Mouse (Mus musculus) liver, postnatal 0 days (tissue): ENCODE results near the gene Limd2. TPM values are rescaled to one million over a fixed set of nuclear protein-coding genes. Genes with fewer than 3 reads are reported as not detected.

Experiments used
- ATAC-seq: fragments of 200-750 bp; cut with Nextera tagmentation; 2 replicates; pipeline ENCODE4 v1.8.0; 2017; ENCODE audit warnings: mild to moderate bottlenecking, moderate library complexity
- DNase-seq: peaks from one replicate; pipeline ENCODE4 v3.0.0-alpha.2; 2016
- H3K27ac ChIP-seq: fragments of 300-500 bp; sonication (generic); 2 replicates; pipeline ENCODE4 v1.5.1; 2014; ENCODE audit warnings: antibody characterized with exemption, moderate library complexity, mild to moderate bottlenecking, low read depth
- H3K27me3 ChIP-seq: fragments of 300-500 bp; sonication (generic); 2 replicates; pipeline ENCODE4 v1.6.1; 2014; ENCODE audit warnings: low read length, control low read depth, mixed read lengths; ENCODE audit not compliant: insufficient read depth
- H3K36me3 ChIP-seq: fragments of 300-500 bp; sonication (generic); replicated peaks from 2 replicates; pipeline ENCODE4 v1.6.1; 2014; ENCODE audit warnings: mild to moderate bottlenecking, control low read depth, low read length, moderate library complexity, mixed read lengths; ENCODE audit not compliant: insufficient read depth
- H3K4me1 ChIP-seq: fragments of 300-500 bp; sonication (generic); 2 replicates; pipeline ENCODE4 v1.6.1; 2014; ENCODE audit warnings: antibody characterized with exemption, mild to moderate bottlenecking, control low read depth; ENCODE audit not compliant: insufficient read depth
- H3K4me2 ChIP-seq: fragments of 300-500 bp; sonication (generic); 2 replicates; pipeline ENCODE4 v1.6.1; 2014; ENCODE audit warnings: low read depth, mild to moderate bottlenecking, low read length, moderate library complexity, mixed read lengths
- H3K4me3 ChIP-seq: fragments of 300-500 bp; sonication (generic); 2 replicates; pipeline ENCODE4 v1.5.1; 2014; ENCODE audit warnings: low read depth, low read length
- H3K9ac ChIP-seq: fragments of 300-500 bp; sonication (generic); replicated peaks from 2 replicates; pipeline ENCODE4 v1.6.1; 2014; ENCODE audit warnings: mild to moderate bottlenecking, moderate library complexity
- H3K9me3 ChIP-seq: fragments of 300-500 bp; sonication (generic); 2 replicates; pipeline ENCODE4 v1.6.1; 2016; ENCODE audit warnings: mild to moderate bottlenecking, control low read depth, low read length, mixed read lengths
- CTCF ChIP-seq: sonication (generic); IDR thresholded peaks from 2 replicates; pipeline ENCODE4 v1.5.1; 2016; ENCODE audit warnings: antibody characterized with exemption, low read depth
- EP300 ChIP-seq: IDR thresholded peaks from 2 replicates; pipeline ENCODE4 v1.6.1; 2016; ENCODE audit warnings: antibody characterized with exemption, low read depth, mild to moderate bottlenecking
- WGBS: fragments of 180-500 bp; shearing (Covaris S2); extraction: QIAGEN DNeasy Blood & Tissue Kit; methylation state at CpG from one replicate; pipeline ENCODE4 v1.1.7; 2014; ENCODE audit not compliant: insufficient replicate concordance; 5-methylcytosine and 5-hydroxymethylcytosine counted together
- polyA plus RNA-seq: library from polyadenylated mRNA; unstranded; fragments of >200 nt; fragmentation: Nextera tagmentation; extraction: Ambion mirVana; gene quantifications from 2 replicates; pipeline ENCODE4 v1.2.1, GENCODE M21; 2015

The Limd2 gene
- polyA plus RNA-seq, 1 experiment from 2014 or later: 77.5 TPM

DNA sequence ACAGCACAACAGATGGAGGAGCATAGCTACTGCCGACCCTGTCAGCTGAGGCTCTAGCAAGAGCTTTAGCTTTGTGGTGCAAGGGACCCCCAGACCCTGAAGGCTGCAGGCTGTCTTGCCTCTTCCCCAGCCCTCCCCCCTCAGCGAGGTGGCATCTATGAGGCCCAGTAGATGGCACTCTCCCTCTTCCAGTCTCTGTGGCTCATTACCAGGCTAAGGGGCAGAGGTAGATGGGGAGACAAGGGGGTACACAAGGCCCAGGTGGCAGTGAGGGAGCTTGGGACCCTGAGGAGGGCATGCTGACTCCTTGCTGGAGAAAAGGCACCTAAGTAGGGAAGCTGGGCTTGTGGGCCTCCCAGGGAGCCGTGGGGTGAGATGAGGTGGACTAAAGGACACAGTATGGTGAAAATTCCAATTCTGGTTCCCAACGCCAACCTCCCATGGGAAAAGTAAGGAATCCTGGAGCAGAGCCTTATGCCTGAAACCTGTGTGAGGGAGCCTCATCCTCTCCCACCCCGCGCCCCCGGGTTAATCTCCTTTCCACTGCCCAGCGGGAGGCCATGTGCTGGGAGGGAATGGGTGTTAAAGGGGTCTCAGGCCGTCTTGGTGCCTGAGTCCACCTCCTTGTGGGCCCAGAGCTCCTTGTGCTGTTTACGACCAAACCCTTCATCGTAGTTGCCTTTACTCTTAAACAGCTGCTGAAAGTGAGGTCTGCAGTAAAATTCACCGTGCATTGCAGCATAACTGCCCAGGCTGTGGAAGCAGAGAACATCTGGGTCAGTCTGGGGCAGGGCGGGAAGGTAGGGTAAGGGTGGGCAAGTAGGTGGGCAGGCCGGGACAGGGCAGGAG, 2.4 kb downstream of the Limd2 start:
- Histone ChIP-seq H3K4me1 (peaks cover 31% of the 10 kb centered on the region), H3K9ac (peak overlapping the region; percentile 88), H3K4me3 (peak overlapping the region; percentile 75), H3K27me3 (no peaks in the 10 kb centered on the region), H3K27ac (peak overlapping the region; percentile 97), H3K4me2 (peak overlapping the region; percentile 93), H3K36me3 (peaks cover 21% of the 10 kb centered on the region), H3K9me3 (no peaks in the 10 kb centered on the region)
- no peak for ATAC-seq
- DNase-seq: peak; percentile 50
- TF ChIP-seq EP300 (no peak), CTCF (peak; percentile 78)
- whole genome bisulfite sequencing: 44% methylated on average over 14 of the region's 14 CpGs

DNA sequence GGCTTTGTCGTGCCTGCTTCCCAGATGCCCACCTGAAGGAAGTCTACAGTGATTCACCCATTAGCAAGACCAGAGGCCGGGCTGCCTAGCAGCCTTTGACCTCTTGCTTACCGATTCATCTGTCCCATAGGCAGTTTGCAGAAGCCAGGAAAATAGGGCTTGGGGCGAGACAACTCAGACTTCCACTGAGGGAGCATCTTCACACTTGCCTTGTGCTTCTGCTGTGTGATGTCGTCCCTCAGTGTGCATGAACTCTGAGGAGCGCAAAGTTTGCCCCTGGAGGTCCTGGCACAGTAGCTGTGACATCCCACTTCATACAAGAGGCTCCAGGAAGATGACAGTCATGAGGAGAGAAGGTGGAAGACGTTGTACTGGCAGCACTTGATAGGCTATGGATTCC, 3.5 kb downstream of the Limd2 start:
- H3K36me3 ChIP-seq: peaks cover 23% of the 10 kb centered on the region
- TF ChIP-seq CTCF: no peak
- no peak for TF ChIP-seq EP300
- no peaks in the 10 kb centered on the region for H3K9me3 ChIP-seq
- H3K27ac ChIP-seq: no peak overlapping the region
- WGBS: 67% methylated on average over 7 of the region's 7 CpGs
- H3K9ac ChIP-seq: no peak overlapping the region
- ATAC-seq (no peak), DNase-seq (no peak)
- H3K27me3 ChIP-seq: no peaks in the 10 kb centered on the region
- no peak overlapping the region for H3K4me3 ChIP-seq
- no peak overlapping the region for H3K4me2 ChIP-seq
- peaks cover 31% of the 10 kb centered on the region for H3K4me1 ChIP-seq

DNA sequence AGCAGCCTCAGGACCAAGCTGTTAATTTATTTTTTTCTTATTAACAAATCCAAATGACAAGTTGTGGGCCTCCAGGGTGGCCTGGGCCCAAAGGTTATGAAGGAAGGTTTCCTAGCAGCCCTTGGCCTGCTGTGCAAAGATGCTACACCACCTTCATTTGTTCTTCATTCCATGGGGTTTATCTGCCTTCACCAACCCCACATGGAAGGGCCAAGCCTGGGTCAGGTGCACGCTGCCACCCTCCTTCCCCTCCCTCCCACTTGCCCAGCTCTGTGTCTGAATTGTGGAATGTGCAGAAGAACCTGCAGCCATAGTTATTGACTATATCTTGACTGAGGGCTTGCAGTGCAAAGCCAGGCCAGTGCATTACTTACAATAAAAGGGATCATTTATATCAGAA, 4.4 kb downstream of the Limd2 start:
- Histone ChIP-seq H3K9me3 (no peaks in the 10 kb centered on the region), H3K36me3 (peaks cover 31% of the 10 kb centered on the region), H3K27me3 (no peaks in the 10 kb centered on the region), H3K4me1 (peaks cover 29% of the 10 kb centered on the region), H3K4me2 (no peak overlapping the region), H3K9ac (no peak overlapping the region), H3K27ac (no peak overlapping the region), H3K4me3 (no peak overlapping the region)
- no peak for ATAC-seq
- WGBS: 71% methylated on average over 1 of the region's 1 CpGs
- TF ChIP-seq CTCF: no peak
- no peak for TF ChIP-seq EP300
- no peak for DNase-seq

DNA sequence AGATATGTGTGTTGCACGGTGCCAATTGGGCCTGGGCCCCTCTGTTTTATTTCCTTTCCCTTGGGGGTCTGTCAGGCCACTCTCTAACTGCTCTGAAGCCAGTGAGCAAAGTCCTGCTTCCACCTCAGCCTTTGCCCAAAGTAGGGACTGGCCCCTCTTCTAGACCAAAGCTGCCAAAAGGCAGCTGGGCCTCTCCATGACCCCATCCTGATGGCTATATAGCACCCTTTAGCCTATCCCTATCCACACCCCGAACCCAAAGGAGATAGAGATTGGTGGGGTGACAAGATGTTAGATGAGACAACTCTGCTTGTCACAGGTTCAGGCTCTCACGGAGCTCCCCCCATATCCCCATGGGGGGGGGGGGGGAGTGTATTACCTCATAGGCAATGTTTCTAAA, 4.9 kb downstream of the Limd2 start:
- H3K4me1 ChIP-seq: peaks cover 28% of the 10 kb centered on the region
- peaks cover 35% of the 10 kb centered on the region for H3K36me3 ChIP-seq
- no peak overlapping the region for H3K27ac ChIP-seq
- ATAC-seq (no peak), DNase-seq (no peak)
- no peak overlapping the region for H3K4me3 ChIP-seq
- H3K9me3 ChIP-seq: no peaks in the 10 kb centered on the region
- no peaks in the 10 kb centered on the region for H3K27me3 ChIP-seq
- no peak overlapping the region for H3K9ac ChIP-seq
- 47% methylated on average over 3 of the region's 3 CpGs for WGBS
- no peak overlapping the region for H3K4me2 ChIP-seq
- TF ChIP-seq CTCF (no peak), EP300 (no peak)

DNA sequence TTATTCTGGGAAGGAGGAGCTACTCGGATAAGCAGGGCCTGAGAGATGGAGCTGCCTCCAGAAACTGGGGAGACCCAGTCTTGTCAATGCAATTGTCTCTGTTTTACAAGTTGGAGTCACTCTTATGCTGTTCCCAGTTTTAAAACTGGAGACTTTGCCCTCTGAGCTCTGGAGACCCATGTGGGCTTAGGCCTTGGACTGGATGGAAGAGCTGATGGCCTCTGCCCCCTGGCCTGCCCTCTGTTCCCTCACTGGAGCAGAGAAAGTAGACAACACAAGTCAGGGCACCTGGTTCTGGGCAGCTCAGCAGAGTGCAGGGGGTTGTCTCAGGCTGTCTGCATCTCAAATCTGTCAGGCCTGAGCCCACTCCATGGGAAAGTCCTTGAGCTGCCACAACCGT, 5.9 kb downstream of the Limd2 start:
- no peak for ATAC-seq
- Histone ChIP-seq H3K4me1 (peaks cover 24% of the 10 kb centered on the region), H3K4me3 (no peak overlapping the region), H3K36me3 (peaks cover 45% of the 10 kb centered on the region), H3K9me3 (no peaks in the 10 kb centered on the region), H3K9ac (no peak overlapping the region), H3K4me2 (no peak overlapping the region), H3K27me3 (no peaks in the 10 kb centered on the region), H3K27ac (no peak overlapping the region)
- DNase-seq: no peak
- 67% methylated on average over 2 of the region's 2 CpGs for WGBS
- no peak for TF ChIP-seq EP300
- no peak for TF ChIP-seq CTCF

DNA sequence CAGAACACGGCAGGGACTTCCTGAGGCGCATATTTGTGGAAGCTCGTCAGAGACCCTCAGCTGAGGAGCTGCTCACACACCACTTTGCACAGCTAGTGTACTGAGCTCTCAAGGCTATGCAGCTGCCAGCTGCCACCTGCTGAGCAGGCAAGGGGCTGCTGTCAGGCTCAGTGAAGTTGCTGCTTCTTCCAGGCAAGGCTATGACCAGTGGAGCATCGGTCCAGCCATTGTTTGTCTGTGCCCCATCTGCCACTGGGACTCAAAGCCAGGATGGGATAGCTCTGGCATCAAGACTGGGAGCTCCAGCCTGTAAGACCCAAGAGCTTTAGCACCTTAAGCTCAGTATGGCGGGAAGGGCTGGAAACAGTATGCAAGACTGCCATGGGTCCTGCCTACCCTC, 6.6 kb downstream of the Limd2 start:
- Histone ChIP-seq H3K4me3 (no peak overlapping the region), H3K9me3 (no peaks in the 10 kb centered on the region), H3K4me2 (no peak overlapping the region), H3K27me3 (no peaks in the 10 kb centered on the region), H3K9ac (no peak overlapping the region), H3K27ac (no peak overlapping the region), H3K36me3 (peaks cover 50% of the 10 kb centered on the region), H3K4me1 (peaks cover 21% of the 10 kb centered on the region)
- 74% methylated on average over 5 of the region's 5 CpGs for WGBS
- no peak for ATAC-seq
- TF ChIP-seq EP300 (no peak), CTCF (0 out of 2 replicates have a peak, but pooled peaks have one; percentile 5)
- no peak for DNase-seq
